Mouse (Mus musculus) kidney, adult 10 weeks (tissue): Measurements from ENCODE around the gene Eml2. TPM values are rescaled to one million over a fixed set of nuclear protein-coding genes. Genes with fewer than 3 reads are reported as not detected.

ENCODE experiments used
- polyA plus RNA-seq: library from polyadenylated mRNA; stranded (reverse); fragments of 350-450 nt; fragmentation: Illumina TruSeq; extraction: RNeasy Lipid Tissue Mini Kit (QIAGEN cat#74804); gene quantifications from one replicate; pipeline ENCODE4 v1.2.3, GENCODE M21; 2014; ENCODE audit warnings: low read depth, low replicate concordance

Eml2 gene
- not detected for polyA plus RNA-seq

DNA sequence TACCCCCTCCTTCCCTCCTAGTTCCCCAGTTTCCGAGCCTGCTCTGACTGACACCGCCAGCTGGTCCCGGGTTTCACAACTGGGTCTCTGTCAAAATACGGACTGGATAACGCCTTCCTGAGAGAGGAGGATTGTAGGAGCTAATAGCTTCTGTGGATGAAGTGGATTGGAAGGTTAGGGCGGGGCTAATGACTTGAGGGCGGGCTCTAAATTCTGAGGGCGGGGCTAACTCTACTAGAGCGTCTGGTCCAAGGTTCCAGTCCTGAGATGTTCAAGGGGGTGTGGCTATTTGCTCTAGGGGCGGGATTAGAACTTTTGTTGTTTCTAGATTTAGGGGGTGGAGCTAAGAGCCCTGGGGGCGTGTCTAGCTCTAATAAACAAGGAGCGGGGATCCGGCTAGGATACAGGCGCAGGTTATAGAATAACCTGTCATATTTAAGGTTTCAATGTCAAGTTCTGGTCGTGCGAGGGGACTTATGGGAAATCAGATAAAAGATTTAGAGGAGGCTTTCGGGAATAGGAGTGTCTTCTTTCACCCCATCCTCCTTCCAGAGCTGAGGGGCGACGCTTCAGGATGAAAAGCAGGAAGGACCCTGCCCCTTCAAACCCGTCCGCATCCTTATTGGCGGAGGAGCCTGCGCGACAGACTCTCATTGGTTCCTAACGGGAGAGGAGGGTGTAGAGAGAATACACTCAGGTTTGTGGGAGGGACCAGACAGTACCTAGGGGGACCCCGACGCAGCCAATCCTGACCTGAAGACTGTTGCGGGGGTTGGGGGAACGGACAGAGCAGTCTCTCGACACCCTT is at the start of gene Eml2:
Gene Eml2, plus strand, starts transcription at position 714 of the 808 bp plus-strand sequence.

DNA sequence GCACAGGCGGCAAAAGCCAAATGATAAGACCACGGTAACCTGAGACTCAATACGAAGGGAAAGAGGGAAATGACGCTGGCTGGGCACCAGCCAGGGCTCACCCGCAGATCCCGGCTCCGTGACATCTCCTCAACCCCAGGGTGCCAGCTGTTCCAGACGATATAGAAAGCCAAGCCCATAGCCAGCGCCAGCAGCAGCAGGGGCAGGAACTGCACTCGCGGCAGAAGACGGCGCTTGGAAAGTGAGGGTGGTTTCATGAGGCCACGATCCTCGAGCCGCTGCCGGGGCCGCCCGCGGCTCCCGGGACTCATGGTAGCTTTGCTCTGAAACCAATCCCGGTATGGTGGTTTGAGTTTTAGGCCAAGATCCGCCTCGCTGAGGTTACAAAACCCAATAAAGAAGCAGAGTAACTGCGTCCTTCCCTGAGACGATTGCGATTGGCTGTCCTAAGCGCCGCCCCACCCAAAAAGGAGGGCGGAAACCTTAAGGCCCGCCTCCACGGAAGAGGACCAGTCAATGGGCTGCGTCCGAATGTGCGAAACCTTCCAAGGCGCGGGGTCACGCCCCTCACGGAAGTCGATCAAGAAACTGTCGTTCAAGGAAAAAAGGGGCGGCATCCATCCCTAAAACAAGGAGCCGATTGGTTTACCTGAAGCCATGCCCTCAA is 27.2 kb upstream of the Eml2 start, which contains the start of gene Qpctl:
Gene Qpctl, minus strand, starts transcription at position 417 of the 667 bp plus-strand sequence.

DNA sequence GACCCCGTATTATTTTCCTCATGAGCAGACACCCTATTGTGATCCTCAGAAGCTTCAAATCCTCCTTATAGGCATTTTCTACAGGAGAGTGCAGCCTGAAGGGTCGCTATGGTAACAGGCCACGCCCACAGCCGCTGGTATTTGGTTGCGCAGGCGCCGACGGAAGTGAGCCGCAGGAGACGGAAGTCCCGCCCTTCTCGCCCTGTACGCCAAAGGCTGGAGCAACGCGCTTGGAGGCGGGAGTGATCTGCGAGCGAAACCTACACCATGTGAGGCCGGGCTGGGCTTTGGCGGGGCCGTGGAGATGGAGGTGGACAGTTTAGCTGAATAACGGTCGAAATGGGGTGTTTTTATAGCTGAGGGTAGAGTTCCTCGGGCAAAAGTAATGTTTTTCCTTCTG is 26.6 kb upstream of the Eml2 start, which contains the start of gene Snrpd2:
Gene Snrpd2, plus strand, starts transcription at position 97 of the 400 bp plus-strand sequence.

DNA sequence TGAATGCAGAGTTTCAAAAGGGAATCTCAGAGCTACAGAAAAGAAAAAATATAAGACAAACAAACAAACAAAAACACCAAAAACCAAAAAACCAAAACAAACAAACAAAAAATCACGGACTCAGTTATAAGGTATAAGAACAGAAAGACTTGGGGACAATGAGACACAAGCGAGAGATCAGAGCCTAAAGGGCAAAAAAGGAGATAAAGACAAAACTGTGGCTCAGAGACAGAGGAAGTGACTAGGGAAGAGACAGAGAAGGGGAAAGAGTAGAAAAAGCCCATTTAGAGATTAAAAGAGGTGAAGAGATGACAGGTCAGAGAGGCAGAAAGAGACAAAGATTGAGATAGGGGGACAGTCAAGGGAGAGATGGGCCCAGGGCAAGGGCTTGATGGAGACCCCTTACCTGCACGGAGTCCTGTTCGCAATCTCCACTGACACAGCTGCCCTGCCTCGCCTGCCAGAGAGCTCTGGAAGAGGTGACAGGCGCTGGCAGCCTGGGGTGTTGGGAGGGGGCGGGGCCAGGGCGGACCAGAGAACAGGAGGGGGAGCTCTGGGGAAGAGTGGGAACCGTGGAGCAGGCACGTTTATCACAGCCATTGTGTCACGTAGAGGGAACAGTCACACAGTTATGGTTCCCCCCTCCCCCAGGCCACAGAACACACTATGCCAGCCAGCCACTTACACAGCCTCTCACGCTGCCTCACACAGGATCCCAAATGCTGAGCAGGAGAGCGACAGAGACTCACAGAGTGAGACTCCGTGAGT is 10.4 kb upstream of the Eml2 start, which contains the start of gene Gipr:
Gene Gipr, minus strand, starts transcription at position 472 of the 768 bp plus-strand sequence.

DNA sequence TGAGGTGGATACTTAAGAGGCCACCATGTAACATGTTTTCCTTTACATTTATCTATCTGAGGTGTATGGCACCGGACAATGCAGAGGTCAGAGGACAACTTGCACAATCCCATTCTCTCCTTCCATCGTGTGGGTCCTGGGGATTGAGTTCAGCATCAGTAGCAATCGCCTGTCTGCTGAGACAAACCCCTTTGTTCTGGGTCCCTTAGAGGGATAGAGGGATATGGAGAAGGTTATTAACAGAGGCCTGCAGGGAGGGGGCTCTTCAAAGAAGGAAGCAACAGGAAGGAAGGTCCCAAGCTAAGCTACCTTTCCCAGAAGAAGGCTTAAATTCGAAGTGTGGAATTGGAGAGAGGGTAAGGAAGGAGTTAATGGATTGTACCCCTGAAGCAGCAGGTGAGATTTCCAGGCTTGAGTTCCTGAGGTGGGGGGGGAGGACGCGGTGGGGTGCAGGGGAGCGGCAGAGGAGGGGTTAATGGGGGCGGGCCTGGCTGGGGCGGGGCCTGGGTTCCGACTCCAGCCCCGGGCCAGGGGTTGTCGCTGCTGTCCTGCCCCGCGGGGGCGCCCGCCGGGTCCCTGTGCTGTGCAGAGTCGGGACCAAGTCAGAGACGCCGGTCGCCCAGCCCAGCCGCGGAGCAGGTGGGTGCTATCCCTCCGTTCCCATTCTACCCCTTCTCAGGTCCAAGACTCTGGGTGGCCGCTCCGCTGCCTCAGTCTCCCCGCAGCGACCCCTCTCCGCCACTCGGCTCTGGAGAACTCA is 36.0 kb downstream of the Eml2 start, which contains the start of gene Gpr4:
Gene Gpr4, plus strand, starts transcription at position 543 of the 760 bp plus-strand sequence.

DNA sequence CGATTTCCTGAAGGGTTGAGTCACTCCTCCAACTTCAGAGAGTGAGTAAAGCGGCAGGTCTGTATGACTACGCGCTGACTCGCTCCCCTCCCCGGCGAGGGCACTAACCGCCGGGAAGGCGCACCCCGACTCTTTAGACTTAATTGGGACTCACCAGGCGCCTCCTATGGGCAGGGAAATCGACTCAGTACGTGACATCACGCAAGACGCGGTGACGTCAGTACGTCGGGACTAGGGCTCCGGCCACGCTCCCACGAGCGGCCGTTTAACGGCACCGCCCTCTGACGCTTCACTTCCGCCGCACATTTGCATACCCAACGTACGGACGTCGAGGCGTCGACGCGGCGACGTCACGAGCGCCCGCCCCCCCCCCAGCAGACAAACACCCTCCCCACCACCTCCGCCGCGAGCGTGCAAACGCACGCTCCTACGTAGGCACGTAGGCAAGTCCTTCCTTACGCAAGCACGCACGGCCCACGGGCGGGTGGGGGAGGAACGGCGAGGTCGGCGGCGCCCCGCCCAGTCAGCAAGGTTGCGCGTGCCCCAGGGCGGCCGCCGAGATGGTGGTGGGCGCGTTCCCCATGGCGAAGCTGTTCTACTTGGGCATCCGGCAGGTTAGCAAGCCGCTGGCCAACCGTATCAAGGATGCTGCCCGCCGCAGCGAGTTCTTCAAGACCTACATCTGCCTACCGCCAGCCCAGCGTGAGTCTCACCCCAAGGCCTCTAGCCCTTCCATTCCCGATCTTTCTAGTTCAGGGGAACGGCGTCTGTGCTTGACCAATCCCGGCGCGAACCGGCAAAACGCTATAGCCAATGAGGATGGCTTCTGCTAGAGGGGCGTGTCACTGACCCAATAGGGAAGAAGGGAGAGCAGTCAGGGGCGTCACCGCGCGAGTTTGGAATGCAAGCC is 51.9 kb downstream of the Eml2 start, which contains the start of gene Opa3:
Gene Opa3, plus strand, starts transcription at position 452 of the 910 bp plus-strand sequence.

Other genes starting within 250 kb of the Eml2 start
- not detected for gene Nanos2, start 189.0 kb upstream of the Eml2 start, polyA plus RNA-seq
- gene Mypop, start 185.2 kb upstream of the Eml2 start, polyA plus RNA-seq: 0.36 TPM
- gene Irf2bp1, start 172.4 kb upstream of the Eml2 start, polyA plus RNA-seq: 0.97 TPM
- not detected for gene Foxa3, start 152.9 kb upstream of the Eml2 start, polyA plus RNA-seq
- 4.5 TPM for gene Sympk, start 152.0 kb upstream of the Eml2 start, polyA plus RNA-seq
- not detected for gene Rsph6a, start 121.7 kb upstream of the Eml2 start, polyA plus RNA-seq
- 1.1 TPM for gene Dmwd, start 100.2 kb upstream of the Eml2 start, polyA plus RNA-seq
- 0.57 TPM for gene Dmpk, start 92.6 kb upstream of the Eml2 start, polyA plus RNA-seq
- gene Six5, start 81.8 kb upstream of the Eml2 start, polyA plus RNA-seq: 0.57 TPM
- not detected for gene Gm4969, start 58.1 kb upstream of the Eml2 start, polyA plus RNA-seq
- gene Fbxo46, start 56.6 kb upstream of the Eml2 start, polyA plus RNA-seq: 0.36 TPM
- gene Qpctl, start 27.1 kb upstream of the Eml2 start, polyA plus RNA-seq: 5.9 TPM
- 0.44 TPM for gene Snrpd2, start 26.7 kb upstream of the Eml2 start, polyA plus RNA-seq
- not detected for gene Gipr, start 10.3 kb upstream of the Eml2 start, polyA plus RNA-seq
- 1.8 TPM for gene Gpr4, start 36.1 kb downstream of the Eml2 start, polyA plus RNA-seq
- gene Opa3, start 51.9 kb downstream of the Eml2 start, polyA plus RNA-seq: 12.2 TPM
- 16.0 TPM for gene Vasp, start 95.4 kb downstream of the Eml2 start, polyA plus RNA-seq
- gene Ppm1n, start 103.6 kb downstream of the Eml2 start, polyA plus RNA-seq: not detected
- 0.28 TPM for gene Rtn2, start 106.2 kb downstream of the Eml2 start, polyA plus RNA-seq
- gene Fosb, start 133.6 kb downstream of the Eml2 start, polyA plus RNA-seq: 0.20 TPM
- not detected for gene Ercc1, start 168.4 kb downstream of the Eml2 start, polyA plus RNA-seq
- 1.2 TPM for gene Cd3eap, start 183.1 kb downstream of the Eml2 start, polyA plus RNA-seq
- not detected for gene Ppp1r13l, start 183.3 kb downstream of the Eml2 start, polyA plus RNA-seq
- gene Ercc2, start 205.6 kb downstream of the Eml2 start, polyA plus RNA-seq: not detected
- not detected for gene Klc3, start 227.7 kb downstream of the Eml2 start, polyA plus RNA-seq
- gene Ckm, start 228.4 kb downstream of the Eml2 start, polyA plus RNA-seq: not detected